Mouse (Mus musculus) G1E (cell line): Measurements from ENCODE around the gene Pik3c2a.
"Not testable (repeated sequence)": the region's sequence is repeated elsewhere in the genome, so short reads cannot be mapped to it uniquely, and the experiment has no call there.

Experiments used
- CTCF ChIP-seq: IDR thresholded peaks from 2 replicates; pipeline ENCODE4 v1.5.1; 2012; ENCODE audit warnings: low read depth, low read length, inconsistent platforms, mixed read lengths
- GATA1 ChIP-seq: IDR thresholded peaks from 2 replicates; pipeline ENCODE4 v1.6.1; 2012; ENCODE audit warnings: borderline replicate concordance, low read length, inconsistent platforms, mixed read lengths
- GATA2 ChIP-seq: IDR thresholded peaks from 2 replicates; pipeline ENCODE4 v1.6.1; 2012; ENCODE audit warnings: low read depth, low read length, inconsistent platforms, borderline replicate concordance
- POLR2AphosphoS5 ChIP-seq: IDR thresholded peaks from 2 replicates; pipeline ENCODE4 v1.6.1; 2012; ENCODE audit warnings: low read depth, low read length, inconsistent platforms; ENCODE audit not compliant: insufficient replicate concordance
- TAL1 ChIP-seq: conservative IDR thresholded peaks from 2 replicates; pipeline ENCODE4 v1.6.1; 2012; ENCODE audit warnings: low read depth, low read length, inconsistent platforms, mixed read lengths

DNA sequence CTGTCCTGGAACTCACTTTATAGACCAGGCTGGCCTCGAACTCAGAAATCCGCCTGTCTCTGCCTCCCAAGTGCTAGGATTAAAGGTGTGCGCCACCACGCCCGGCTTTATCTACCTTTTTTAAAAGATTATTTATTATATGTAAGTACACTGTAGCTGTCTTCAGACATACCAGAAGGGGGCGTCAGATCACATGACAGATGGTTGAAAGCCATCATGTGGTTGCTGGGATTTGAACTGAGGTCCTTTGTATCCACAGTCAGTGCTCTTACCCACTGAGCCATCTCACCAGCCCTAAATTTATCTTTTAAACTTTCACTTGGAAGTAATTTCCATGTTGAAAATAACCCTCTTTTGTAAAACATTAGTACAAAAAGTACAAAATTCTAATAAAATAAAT, 64.1 kb downstream of the Pik3c2a start:
- not testable (repeated sequence) for TF ChIP-seq CTCF, GATA2, POLR2AphosphoS5, GATA1, TAL1
